Mouse (Mus musculus) liver, postnatal 0 days (tissue): ENCODE results near the gene Utp11.
A peak's percentile ranks its signal among the peaks of the same experiment; 100 is the strongest.

Experiments
- CTCF ChIP-seq: sonication (generic); IDR thresholded peaks from 2 replicates; pipeline ENCODE4 v1.5.1; 2016; ENCODE audit warnings: antibody characterized with exemption, low read depth
- EP300 ChIP-seq: IDR thresholded peaks from 2 replicates; pipeline ENCODE4 v1.6.1; 2016; ENCODE audit warnings: antibody characterized with exemption, low read depth, mild to moderate bottlenecking

GRCm38 (mm10) chr4:124741376-124742343 lies 48.3 kb upstream of the Utp11 start, which contains the start of gene Inpp5b:
- TF ChIP-seq CTCF (peak; percentile 38), EP300 (no peak)
